Mouse (Mus musculus): ENCODE results near the gene Tnpo1.

DNA sequence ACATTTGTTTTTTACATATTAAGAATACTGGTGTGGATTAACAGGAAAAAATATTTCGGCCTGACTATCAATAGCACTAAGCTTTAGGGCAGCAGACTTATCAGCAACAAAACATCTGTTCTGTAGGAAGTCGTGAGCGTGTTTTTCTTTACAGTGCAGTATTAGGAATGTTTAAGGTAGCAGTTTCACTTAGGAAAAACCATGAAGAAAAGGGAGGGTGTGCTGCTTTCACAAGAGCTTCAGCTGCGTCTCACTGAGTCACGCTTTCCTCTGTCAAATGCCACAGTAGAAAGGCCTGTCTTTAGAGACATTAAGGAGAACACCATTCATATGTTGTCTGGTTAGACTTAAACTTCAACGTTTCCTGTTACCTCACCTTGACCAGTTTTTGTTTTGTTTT is 116.0 kb downstream of the Tnpo1 start:
- no peak for TF ChIP-seq CTCF (IDR thresholded peaks at IDR 0.05; ENCODE audit: low read depth, low read length)
- TF ChIP-seq POLR2A (IDR thresholded peaks at IDR 0.05; ENCODE audit: borderline replicate concordance, low read depth, low read length) = no peak
